Mouse (Mus musculus) gonadal fat pad, adult 2 months (tissue): Measurements from ENCODE around the gene Kpna7. TPM values are rescaled to one million over a fixed set of nuclear protein-coding genes. Genes with fewer than 3 reads are reported as not detected.
"Not testable (repeated sequence)": the region's sequence is repeated elsewhere in the genome, so short reads cannot be mapped to it uniquely, and the experiment has no call there.

Experiments used
- DNase-seq: peaks from one replicate; pipeline ENCODE4 v3.0.0-alpha.2; 2012; ENCODE audit warnings: low read depth
- polyA plus RNA-seq: library from polyadenylated mRNA; depleted of rRNA; stranded (reverse); fragments of >200 nt; gene quantifications from 2 replicates; pipeline ENCODE4 v1.2.3, GENCODE M21; 2012; rRNA removed

Gene Kpna7
- polyA plus RNA-seq = 0.05 TPM in 1 of 2 replicates, not detected in the other

DNA sequence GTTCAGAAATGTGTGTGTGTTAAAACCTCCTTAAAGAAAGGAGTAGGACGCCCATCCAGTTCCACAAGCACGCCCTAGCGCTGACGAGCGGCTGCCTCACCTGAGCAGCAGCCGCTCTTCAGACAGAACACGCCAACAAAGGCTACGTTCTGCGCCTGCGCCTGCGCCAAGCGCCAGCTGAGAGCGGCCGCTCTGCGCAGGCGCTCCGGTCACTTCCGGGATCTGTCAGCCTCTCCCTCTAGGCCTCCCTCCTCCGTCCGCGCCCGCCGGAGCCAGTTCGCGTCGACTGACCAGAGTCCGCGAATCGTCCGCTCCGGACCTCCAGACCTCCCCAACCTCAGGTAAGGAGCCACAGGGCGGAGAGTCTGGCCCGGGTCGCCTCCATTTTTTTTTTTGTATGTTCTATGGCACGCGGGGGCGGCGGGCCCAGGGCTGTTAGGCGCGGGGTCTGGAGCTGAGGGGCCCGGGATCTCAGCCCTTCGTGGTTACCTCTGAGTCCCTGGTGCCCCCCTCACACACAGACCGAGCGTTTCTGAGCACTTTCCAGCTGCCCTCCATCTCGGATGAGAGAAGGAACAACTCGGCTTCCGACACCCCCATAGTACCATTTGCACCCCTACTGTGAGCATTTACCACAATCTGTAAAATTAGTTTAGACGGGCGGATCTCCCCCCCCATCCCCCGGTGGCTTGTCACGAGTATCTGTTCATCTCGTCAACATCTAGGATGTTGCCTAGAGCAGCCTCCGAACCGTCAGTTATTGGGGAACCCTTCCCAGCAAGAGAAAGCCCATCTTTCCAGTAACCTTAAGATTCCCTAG is at the start of gene Kpna7, which contains the start of gene Arpc1a:
TSS of gene Kpna7 (minus strand) at position 399 of the 820 bp plus-strand sequence.
TSS of gene Arpc1a (plus strand) at position 199 of the 820 bp plus-strand sequence.
- peak; percentile 51 for DNase-seq

DNA sequence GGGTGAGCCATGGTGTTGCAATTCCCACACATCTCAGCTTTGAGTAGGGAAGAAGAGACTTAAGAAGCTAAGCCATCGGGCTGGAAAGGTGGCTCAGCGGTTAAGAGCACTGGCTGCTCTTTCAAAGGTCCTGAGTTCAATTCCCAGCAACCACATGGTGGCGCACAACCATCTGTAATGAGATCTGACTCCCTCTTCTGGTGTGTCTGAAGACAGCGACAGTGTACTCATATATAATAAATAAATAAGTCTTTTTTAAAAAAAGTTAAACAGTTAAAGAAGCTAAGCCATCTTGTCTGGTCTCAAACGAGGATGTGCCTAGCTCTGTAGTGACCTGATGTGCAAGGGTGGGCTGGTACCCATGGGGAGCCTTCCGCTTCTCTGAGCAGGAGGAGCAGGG is 49.4 kb upstream of the Kpna7 start:
- not testable (repeated sequence) for DNase-seq

DNA sequence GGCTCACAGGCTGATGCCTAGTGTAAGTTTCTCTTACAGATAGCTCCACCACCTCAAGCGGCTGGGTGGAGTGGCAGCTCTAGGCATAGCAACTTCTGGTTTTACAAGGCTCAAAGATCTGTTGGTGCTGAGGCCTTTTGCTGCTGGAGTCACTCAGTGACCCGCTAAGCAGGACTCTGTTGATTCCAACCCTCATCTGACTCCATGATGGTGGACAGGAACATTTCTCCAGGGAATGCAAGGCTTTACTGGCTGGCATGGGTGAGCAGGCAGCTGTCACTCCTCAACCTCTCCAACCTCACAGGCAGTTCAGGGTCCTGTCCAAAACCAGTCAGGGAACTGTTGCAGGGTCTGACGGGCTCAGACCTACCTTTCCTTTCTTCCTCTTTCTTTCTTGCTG is 47.2 kb upstream of the Kpna7 start:
- no peak for DNase-seq

DNA sequence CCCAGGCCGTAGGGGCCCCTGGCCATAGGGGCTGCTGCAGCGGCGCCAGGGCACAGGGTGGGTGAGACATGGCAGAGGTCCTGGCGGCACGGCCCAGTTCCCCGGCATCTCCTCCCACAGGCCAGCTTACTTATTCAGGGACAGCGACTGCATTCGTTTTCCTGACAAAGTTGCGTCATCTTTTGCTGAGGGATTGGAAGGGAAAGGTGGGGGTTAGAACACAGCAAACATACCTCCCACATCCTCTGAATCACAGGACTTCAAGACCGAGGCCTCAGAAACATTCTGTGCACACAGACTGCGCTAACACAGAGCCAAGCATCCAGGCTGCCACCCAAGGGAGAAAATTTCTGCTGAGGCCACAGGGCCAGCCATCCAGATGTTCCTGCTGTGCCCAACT is 46.4 kb upstream of the Kpna7 start:
- no peak for DNase-seq

DNA sequence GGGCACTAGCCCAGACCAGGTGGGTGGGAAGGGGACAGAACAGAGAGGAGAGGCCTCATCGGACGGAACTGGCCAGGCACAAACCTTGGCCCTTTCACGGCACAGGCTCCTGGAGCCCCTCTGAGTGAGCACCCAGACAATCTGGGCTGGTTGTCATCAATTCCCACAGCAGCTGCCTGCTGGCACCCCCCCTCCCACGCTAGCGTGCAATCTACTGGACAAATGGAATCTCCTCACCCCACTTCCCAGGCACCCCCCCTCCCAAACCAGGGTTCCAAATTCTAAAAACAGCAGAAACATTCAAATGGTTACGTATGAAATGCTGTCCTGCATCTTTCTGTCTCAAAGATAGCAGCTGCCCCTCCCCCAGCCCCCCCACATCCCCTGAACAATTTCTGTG is 45.9 kb upstream of the Kpna7 start:
- not testable (repeated sequence) for DNase-seq

DNA sequence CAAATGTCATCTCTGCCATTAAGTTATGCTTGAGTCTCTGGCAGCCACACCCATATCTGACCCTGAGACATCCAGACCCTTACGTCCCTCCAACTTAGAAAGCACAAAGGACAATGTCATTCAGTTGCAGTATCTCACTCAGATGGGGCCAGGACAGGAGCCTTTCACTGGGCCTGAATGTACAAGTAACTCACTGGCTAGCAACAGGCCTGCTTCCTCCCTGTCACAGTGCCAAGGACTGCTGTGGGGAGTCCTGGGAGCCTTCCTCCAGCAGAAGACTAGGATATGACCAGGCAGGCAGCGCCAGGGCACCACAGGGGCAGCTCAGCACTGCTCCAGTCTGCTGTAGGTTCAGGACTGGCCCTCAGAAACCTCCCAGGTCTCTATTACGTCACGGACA is 45.3 kb upstream of the Kpna7 start:
- no peak for DNase-seq

DNA sequence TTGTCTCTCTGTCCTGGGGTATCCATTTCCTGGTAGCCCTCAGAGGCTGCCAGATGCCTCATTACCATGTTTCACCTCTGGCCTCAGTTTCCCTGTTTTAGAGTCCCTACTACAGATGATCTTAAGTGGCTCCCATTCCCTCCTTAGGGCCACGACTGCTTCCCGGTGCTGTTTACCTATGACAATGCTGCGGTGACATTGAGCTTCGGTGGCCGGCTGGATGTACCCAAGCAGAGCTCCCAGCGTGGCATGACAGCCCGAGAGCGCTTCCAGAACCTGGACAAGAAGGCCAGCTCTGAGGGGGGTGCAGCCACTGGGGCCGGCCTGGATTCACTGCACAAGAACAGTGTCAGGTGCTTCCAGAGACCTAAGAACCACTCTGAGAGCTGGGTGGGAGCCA is 42.8 kb upstream of the Kpna7 start:
- no peak for DNase-seq

DNA sequence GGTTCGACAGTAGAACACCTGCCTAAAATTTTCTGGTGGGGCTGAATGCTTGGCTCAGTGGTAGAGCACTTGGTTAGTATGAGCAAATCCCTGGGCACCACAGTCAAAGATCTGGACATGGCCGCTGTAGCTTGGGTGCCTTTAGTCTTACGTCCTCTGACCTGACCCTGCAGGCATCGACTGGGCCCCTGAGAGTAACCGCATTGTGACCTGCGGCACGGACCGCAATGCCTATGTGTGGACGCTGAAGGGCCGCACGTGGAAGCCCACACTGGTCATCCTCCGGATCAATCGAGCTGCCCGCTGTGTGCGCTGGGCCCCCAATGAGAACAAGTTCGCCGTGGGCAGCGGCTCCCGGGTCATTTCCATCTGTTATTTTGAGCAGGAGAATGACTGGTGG is 39.6 kb upstream of the Kpna7 start:
- DNase-seq = no peak

DNA sequence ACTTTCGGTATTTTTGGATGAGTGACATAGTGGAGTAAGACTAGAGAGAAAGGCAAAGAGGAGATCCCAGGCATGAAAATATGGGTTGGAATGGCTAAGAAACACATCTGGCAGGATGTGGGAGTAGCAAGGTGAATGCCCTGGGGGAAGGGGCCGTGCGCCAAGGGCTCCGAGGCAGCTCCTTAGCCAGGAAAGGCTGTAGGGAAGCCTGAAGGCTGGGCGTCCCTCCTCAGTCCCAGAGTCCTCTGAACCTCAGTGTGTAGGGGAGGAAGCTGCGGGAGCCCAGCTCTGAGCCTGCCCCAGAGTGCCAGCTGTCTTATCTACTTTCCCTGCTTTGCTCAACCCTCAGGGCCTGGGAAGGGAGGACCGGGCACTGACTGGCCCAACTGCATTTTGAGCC is 37.1 kb upstream of the Kpna7 start:
- no peak for DNase-seq

DNA sequence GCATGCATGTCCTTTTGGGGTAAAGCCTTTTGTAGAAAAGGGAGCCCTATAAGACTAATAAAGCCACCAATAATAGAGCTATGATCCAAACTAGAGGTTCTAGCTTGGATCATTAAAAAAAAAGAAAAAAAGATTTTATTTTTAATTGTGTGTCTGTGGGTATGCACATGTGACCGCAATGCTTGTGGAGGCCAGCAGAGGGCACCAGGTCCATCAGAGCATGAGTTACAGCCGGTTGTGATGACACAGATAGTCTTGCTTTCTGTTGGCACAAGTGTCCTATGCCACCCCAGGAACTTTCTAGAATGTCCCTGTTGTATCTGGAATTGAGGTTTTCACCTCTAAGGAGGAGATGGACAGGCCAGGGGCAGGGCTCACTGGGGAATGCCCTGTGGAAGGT is 35.6 kb upstream of the Kpna7 start:
- no peak for DNase-seq

DNA sequence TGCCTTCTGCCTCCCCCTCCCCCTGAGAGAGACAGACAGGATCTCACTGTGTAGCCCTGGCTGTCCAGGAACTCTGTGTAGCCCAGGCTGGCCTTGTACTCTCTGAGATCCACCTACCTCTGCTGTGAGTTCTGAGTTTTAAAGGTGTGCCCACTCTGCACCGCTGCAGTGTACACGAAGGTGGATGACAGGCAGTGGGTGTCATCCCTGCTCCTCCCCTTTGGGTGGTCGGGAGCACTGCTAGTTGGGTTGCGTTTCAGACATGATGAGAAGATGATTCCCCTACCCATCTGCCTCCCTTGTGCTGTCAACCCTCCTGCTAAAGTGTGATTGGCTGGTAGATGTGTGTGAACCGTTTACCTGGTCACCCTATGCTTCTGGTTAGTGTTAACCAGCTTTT is 34.6 kb upstream of the Kpna7 start:
- no peak for DNase-seq

DNA sequence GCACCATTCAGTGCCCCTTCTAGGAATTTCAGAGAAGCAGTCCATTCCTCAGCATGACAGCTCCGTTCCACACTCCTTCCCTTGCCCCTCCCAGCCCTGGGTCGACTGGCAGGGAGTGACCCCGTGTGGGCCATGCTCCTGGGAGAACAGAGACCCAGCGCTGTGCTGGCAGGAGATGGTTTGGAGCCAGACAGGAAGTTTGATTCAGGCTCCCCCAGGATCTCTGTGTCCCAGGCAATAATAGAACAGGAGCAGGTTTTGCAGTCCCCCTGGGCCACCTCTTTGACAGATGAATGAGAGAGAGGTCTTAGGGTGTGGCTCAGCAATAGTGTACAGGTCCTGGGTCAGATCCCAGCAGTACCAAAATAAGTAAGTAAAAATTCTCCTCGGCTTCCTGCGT is 34.2 kb upstream of the Kpna7 start:
- DNase-seq = no peak

DNA sequence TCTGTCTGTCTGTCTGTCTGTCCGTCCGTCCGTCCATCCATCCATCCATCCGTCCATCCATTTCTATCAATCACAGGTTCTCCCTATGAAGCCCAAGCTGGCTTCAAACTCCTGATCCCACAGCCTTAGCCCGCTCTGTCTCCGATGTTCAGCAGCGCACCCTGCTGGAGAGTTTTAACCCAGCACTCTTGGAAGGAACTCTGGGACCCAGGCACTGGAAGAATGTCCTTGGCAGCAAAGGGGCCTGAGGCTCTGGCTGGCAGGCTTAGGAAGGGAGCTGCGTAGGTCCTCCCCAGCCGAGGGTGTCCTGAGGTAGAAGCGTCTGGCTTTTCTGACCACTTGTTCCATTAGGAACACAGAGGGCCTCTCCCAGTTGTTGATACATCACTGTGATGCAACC is 33.1 kb upstream of the Kpna7 start:
- DNase-seq = no peak

DNA sequence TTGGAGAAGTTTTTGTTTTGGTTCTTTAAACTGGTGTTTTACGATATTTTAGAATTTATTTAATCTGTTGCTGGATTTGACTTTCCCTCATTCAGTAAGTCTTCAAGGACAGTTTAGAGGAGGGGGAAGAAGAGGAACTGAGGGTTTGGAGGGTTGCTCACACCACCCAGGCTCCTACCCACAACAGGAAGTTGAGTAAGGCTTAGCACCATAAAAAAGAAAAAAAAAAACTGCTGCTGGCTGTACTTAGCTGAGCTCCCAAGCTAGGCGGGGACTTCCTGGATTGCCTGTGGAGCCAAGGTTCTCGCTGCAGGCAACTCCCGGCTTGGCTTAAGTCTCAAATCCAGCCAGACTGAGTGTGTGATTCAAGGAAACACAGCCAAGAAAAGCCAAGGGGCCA is 32.5 kb upstream of the Kpna7 start:
- peak; percentile 69 for DNase-seq

DNA sequence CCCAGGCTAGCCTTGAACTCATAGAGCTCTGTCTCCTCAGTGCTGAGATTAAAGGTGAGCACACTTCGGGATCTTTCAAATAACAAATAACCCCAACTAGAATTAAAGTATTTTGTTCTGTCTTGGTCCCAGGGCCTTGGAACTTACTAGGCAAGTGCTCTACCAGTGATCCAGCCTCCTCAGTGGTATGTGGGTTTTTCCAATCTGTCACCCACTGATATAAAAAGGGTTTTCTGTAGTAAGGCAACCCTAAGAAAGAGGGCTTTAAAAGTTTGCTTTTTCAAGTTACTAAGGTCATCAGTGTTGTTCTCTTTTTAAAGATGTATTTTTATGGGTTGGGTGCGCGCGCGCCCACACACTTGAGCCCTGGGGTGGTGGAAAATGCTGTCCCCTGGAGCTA is 31.9 kb upstream of the Kpna7 start:
- no peak for DNase-seq

DNA sequence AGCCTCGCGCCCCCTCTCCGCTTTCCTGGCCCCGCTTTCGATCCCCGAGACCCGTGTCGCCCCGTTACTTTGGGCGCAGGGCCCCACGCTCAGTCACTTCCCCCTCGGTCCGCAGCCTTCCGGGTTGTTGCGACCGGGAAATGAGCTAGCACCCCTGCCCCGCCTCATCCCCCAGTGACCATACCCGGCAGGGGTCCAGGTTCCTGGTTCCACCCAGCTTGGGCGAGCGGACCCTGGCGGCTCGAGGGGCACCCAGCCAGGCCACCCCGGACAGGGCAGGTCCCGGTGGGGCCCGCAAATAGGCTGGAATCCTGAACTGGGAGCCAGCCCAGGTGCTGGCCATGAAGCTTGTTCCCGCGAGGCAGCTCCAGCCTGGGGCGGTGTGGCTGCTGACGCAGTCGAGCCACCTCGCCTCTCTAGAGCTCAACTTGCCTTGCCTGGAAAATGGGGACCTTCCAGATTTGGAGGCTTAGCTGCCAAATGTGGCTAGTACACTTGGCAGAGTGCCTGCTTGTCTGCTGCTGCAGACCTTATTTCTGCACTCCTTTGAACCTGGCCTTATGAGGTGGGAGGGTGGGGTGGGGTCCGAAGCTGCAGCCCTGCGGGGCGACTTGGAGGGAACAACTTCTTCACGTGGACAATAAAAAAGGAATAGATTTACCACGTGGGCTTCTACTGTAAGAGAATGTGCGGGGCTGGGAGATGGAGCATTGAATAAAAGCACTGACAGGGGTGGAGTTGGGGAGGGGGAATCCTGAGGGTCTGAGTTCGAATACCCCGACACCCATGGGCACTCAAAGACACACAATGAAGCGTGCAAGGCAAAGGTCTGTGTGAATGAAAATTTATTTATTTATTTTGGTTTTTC is 31.0 kb upstream of the Kpna7 start:
- DNase-seq = no peak

DNA sequence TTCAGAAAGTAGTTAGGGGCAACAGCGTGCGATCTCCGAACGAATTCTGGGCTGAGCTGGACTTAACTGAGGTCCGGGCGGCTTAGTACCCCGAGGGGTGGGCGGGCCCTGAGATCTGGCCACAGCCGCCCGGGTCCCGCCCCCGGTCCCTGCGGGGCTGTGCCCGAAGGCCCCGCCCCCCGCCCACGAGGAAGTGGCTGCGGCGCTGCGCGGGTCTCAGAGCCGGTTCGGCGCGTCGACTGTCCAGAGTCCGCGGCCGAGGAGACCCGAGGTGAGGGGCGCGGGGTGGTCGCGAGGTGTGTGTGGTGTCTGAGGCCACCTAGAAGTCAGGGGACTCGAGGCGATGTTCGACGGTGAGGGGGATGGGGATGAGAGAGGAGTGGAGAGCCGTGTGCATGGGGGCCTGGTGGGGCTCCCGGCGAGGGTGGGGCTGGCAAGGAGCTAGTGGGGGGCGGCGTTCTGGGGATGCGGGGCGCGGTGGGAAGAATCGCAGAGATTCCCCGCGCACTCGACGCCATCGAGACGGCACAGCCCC is 30.3 kb upstream of the Kpna7 start, which contains the start of gene Arpc1b:
TSS of gene Arpc1b (plus strand) at position 145 of the 535 bp plus-strand sequence.
- DNase-seq = no peak

DNA sequence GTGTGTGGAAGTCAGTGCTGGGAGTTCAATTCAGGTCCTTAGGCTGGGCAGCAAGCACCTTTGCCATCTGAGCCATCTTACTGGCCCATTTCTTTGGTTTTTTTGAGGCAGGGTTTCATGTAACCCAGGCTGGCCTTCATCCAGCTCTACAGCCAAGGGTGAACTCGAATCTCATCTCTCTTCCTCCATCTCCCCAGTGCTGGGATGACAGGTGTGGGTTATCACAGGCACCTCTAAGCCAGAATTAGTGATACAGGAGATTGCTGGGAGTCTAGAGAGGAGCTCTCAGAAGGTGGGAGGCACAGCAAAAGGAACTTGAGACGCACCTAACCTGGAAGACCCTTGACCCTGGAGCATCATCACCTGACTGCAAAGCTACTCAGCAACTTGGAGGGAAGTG is 29.6 kb upstream of the Kpna7 start:
- no peak for DNase-seq

DNA sequence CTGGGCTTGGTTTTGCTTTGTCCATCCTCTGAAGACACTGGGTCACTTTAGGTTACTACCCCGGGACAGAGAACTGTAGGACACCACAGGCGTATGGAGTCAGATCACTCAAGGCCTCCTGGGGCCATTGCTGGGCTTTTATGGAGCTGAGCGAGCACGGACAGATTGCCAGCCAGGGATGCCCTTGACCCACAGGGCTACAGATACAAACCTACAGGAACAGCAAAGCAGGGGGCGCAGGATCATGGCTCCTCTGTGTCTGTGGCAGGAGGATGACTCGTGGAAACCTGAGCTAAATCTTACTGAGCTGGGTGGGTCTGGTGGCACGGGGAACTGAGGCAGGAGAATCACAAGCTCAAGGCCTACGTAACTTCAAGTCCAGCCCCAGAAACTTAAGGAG is 28.7 kb upstream of the Kpna7 start:
- no peak for DNase-seq

DNA sequence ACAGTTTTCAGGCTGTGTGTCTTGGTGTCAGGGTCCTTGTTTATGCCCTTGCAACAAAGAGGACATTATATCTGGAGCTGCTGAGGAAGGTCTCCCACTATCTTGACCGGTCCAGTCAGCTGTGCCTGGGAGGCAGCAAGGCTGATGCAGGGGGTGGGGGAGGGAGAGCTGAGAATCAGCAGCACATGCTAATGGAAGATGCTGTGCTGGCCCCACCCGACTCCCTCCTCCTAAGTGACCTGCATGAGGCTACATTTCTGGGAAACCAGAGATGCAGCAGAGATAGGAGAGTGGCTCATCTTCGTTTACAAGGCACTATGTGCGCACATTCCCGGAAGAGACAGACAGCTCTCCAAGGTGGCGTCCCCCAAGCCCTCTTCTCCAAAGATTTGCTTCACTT is 26.6 kb upstream of the Kpna7 start:
- no peak for DNase-seq

DNA sequence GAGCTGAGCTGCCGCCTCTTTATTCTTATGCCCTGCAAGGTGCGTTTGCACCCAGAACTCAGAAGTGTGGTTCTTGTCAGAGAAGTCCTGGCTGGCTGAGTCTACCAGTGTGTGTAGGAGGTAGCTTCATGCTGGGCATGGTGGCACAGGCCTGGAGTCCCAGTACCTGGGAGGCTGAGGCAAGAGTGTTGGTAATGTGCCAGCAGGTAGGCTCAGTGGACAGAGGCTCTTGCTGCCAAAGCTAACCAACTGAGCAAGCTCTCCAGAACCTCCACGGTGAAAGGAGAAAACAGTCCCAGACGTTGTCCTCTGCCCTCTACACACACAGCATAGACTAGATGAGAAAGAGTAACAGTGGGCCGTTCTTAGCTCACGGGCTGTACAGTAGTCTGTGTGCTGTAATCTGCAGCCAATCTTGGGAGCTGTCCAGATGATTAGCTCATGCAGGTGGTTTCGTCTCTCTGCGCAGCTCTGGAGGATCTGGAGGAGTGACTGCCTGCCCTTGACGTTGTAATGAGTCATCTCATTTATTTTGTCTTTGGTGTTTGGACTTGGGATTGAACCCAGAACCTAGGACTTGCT is 22.0 kb upstream of the Kpna7 start:
- DNase-seq = peak; percentile 97

DNA sequence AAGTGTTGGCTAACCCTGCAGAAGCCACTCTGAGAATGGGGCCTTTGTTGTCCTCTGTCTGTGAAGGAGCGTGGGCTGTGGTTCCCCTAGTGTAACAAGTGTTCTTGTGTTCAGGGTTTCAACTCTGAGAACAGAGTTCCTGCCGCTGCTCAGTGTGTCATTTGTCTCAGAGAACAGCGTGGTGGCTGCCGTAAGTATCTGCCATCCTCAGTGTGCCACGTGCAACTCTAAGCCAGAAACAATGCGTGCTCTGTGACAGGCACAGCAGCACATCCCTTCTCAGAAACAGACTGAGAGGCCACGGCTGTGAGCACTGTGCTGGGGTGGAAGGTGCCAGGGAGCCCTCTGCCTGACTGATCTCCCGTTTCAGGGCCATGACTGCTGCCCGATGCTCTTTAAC is 20.5 kb upstream of the Kpna7 start:
- DNase-seq = no peak
